Mouse (Mus musculus): ENCODE measurements around the gene Rab30.

The Rab30 gene

GRCm38 (mm10) chr7:92799665-92800595 lies 58.5 kb downstream of the Rab30 start:
- peak; percentile 86 for DNase-seq (ENCODE audit: low read depth, low spot score)

- DNase-seq (ENCODE audit: low read depth, low spot score): no peak
Measured at GRCm38 (mm10) chr7:92802158-92802557, 60.8 kb downstream of the Rab30 start.

- no peak for DNase-seq (ENCODE audit: low read depth, low spot score)
Measured at GRCm38 (mm10) chr7:92803191-92803590, 61.8 kb downstream of the Rab30 start.

GRCm38 (mm10) chr7:92804919-92805668 lies 63.7 kb downstream of the Rab30 start:
- peak; percentile 67 for DNase-seq (ENCODE audit: low read depth, low spot score)

GRCm38 (mm10) chr7:92806512-92807188 lies 65.2 kb downstream of the Rab30 start:
- peak; percentile 70 for DNase-seq (ENCODE audit: low read depth, low spot score)

GRCm38 (mm10) chr7:92807482-92807881 lies 66.1 kb downstream of the Rab30 start:
- DNase-seq (ENCODE audit: low read depth, low spot score): no peak

GRCm38 (mm10) chr7:92811667-92812279 lies 70.4 kb downstream of the Rab30 start:
- DNase-seq (ENCODE audit: low read depth, low spot score): no peak

- DNase-seq (ENCODE audit: low read depth, low spot score): no peak
Measured at GRCm38 (mm10) chr7:92817242-92817641, 75.8 kb downstream of the Rab30 start.

GRCm38 (mm10) chr7:92817886-92818285 lies 76.5 kb downstream of the Rab30 start:
- no peak for DNase-seq (ENCODE audit: low read depth, low spot score)

GRCm38 (mm10) chr7:92819656-92820055 lies 78.3 kb downstream of the Rab30 start:
- DNase-seq (ENCODE audit: low read depth, low spot score): no peak

GRCm38 (mm10) chr7:92820410-92820809 lies 79.0 kb downstream of the Rab30 start:
- no peak for DNase-seq (ENCODE audit: low read depth, low spot score)

- DNase-seq (ENCODE audit: low read depth, low spot score): peak; percentile 62
Measured at GRCm38 (mm10) chr7:92820941-92821465, 79.6 kb downstream of the Rab30 start.

- no peak for DNase-seq (ENCODE audit: low read depth, low spot score)
Measured at GRCm38 (mm10) chr7:92821871-92822270, 80.5 kb downstream of the Rab30 start.

GRCm38 (mm10) chr7:92822409-92823101 lies 81.2 kb downstream of the Rab30 start:
- no peak for DNase-seq (ENCODE audit: low read depth, low spot score)

GRCm38 (mm10) chr7:92826248-92826647 lies 84.8 kb downstream of the Rab30 start:
- DNase-seq (ENCODE audit: low read depth, low spot score): no peak

- DNase-seq (ENCODE audit: low read depth, low spot score): peak; percentile 93
Measured at GRCm38 (mm10) chr7:92827981-92828380, 86.6 kb downstream of the Rab30 start.

GRCm38 (mm10) chr7:92832395-92832794 lies 91.0 kb downstream of the Rab30 start:
- DNase-seq (ENCODE audit: low read depth, low spot score): no peak

- no peak for DNase-seq (ENCODE audit: low read depth, low spot score)
Measured at GRCm38 (mm10) chr7:92834391-92834790, 93.0 kb downstream of the Rab30 start.

- DNase-seq (ENCODE audit: low read depth, low spot score): no peak
Measured at GRCm38 (mm10) chr7:92836447-92836846, 95.0 kb downstream of the Rab30 start.

GRCm38 (mm10) chr7:92837226-92837625 lies 95.8 kb downstream of the Rab30 start:
- peak; percentile 31 for DNase-seq (ENCODE audit: low read depth, low spot score)

- DNase-seq (ENCODE audit: low read depth, low spot score): peak; percentile 70
Measured at GRCm38 (mm10) chr7:92837907-92838306, 96.5 kb downstream of the Rab30 start.
